Comparison of ENCODE assay signal across 13 mouse cellular contexts in the genomic region with DNA sequence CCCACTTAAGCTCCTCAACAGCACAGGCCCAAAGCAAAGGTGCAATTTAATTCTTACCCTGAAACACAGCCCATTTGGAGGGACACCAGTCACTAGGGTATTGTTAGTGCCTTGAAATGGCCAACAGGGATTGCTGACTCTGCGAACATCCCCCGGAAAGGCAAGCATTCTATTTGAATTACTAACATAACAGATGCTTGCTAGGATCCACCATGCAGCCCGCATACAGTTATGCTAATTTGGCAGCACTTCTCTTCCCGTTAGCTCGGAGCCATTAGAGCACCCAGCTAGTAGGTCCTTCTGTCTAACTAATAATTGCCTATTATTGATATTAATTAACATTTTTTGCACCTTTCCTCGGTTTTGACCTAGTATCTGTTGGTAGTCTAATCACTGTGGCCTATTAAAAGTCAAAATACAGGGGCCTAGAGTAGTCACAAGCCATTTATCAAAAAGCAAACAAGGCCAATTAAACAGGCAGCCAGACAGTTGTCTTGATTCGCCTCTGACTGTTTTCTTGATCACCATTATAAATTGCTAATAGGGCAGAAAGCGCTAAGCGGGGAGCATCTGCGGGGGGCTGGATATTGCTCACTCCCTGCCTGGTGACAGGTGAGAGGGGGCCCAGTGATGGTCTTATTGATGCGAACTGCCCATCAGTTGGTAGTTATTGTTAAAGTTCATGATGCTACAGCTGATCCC.
DNase-seq lines count a peak whose midpoint lies in the region; ATAC-seq and TF ChIP-seq lines count a peak whose summit lies in the region.
"Had no signal": no experiment of that assay in that cellular context is flagged by ENCODE, and none has a peak within 500 bp of the region (broad histone marks: within the 10 kb centered on the region; RNA-seq: fewer than 3 reads in every experiment).

No protein-coding gene starts in this region.

- H3K9me3 ChIP-seq in forebrain, postnatal 0 days (ENCODE audit: low read length), result no peaks in the 10 kb centered on the region
- no peaks in the 10 kb centered on the region for H3K9me3 ChIP-seq in neural tube, embryonic 14.5 days (ENCODE audit: control insufficient read depth, low read length)
- no peaks in the 10 kb centered on the region for H3K9me3 ChIP-seq in lung, postnatal 0 days (ENCODE audit: low read length)

- TF ChIP-seq CTCF in forebrain, postnatal 0 days (IDR thresholded peaks at IDR 0.05; ENCODE audit: low read depth), result no peak
- no peak for TF ChIP-seq CTCF in lung, postnatal 0 days (IDR thresholded peaks at IDR 0.05)

- no peaks in the 10 kb centered on the region for H3K36me3 ChIP-seq in forebrain, postnatal 0 days (ENCODE audit: insufficient read depth)
- no peaks in the 10 kb centered on the region for H3K36me3 ChIP-seq in neural tube, embryonic 14.5 days (ENCODE audit: control insufficient read depth, insufficient read depth, low read length)
- H3K36me3 ChIP-seq in lung, postnatal 0 days (ENCODE audit: insufficient read depth, low read length), result no peaks in the 10 kb centered on the region
- H3K36me3 ChIP-seq: heart, embryonic 13.5 days had no signal

- H3K4me3 ChIP-seq in forebrain, postnatal 0 days (ENCODE audit: low read depth, low read length), result no peak overlapping the region
- H3K4me3 ChIP-seq in neural tube, embryonic 14.5 days (ENCODE audit: low read depth, low read length), result no peak overlapping the region
- no peak overlapping the region for H3K4me3 ChIP-seq in lung, postnatal 0 days (ENCODE audit: low read depth, low read length)
- H3K4me3 ChIP-seq: heart, embryonic 13.5 days had no signal

- H3K27me3 ChIP-seq in forebrain, postnatal 0 days (ENCODE audit: insufficient read depth, low read length), result no peaks in the 10 kb centered on the region
- no peaks in the 10 kb centered on the region for H3K27me3 ChIP-seq in neural tube, embryonic 14.5 days (ENCODE audit: control insufficient read depth, insufficient read depth, low read length)
- no peaks in the 10 kb centered on the region for H3K27me3 ChIP-seq in lung, postnatal 0 days (replicated peaks; ENCODE audit: insufficient read depth, low read length)
- H3K27me3 ChIP-seq: heart, embryonic 13.5 days had no signal

- no peak overlapping the region for H3K9ac ChIP-seq in forebrain, postnatal 0 days
- no peak overlapping the region for H3K9ac ChIP-seq in neural tube, embryonic 14.5 days (replicated peaks; ENCODE audit: low read depth, low read length)
- H3K9ac ChIP-seq in lung, postnatal 0 days (replicated peaks; ENCODE audit: low read depth), result no peak overlapping the region
- H3K9ac ChIP-seq: heart, embryonic 13.5 days had no signal

- WGBS in forebrain, postnatal 0 days, result 10% methylated on average over 11 of the region's 11 CpGs
- 20% methylated on average over 11 of the region's 11 CpGs for WGBS in neural tube, embryonic 14.5 days
- 79% methylated on average over 11 of the region's 11 CpGs for WGBS in lung, postnatal 0 days

- peak; percentile 59; the same call in 1 of the 2 replicates for ATAC-seq in forebrain, postnatal 0 days
- peak; percentile 73 for ATAC-seq in neural tube, embryonic 14.5 days (ENCODE audit: low read depth)
- no peak for ATAC-seq in activated CD4-positive, CD25-positive, alpha-beta regulatory T cell, adult 4 months
- ATAC-seq in lung, postnatal 0 days, result no peak

- peaks cover 14% of the 10 kb centered on the region; the same call in 1 of the 2 replicates for H3K4me1 ChIP-seq in forebrain, postnatal 0 days (ENCODE audit: insufficient read depth)
- H3K4me1 ChIP-seq in neural tube, embryonic 14.5 days (ENCODE audit: control insufficient read depth, insufficient read depth, low read length), result peaks cover 24% of the 10 kb centered on the region; the same call in 1 of the 2 replicates
- H3K4me1 ChIP-seq in lung, postnatal 0 days (ENCODE audit: insufficient read depth, low read depth, low read length), result no peaks in the 10 kb centered on the region
- H3K4me1 ChIP-seq: heart, embryonic 13.5 days had no signal

- TF ChIP-seq EP300 in lung, postnatal 0 days (IDR thresholded peaks at IDR 0.05), result no peak

- no peak overlapping the region for H3K4me2 ChIP-seq in forebrain, postnatal 0 days (ENCODE audit: low read depth)
- no peak overlapping the region for H3K4me2 ChIP-seq in neural tube, embryonic 14.5 days (ENCODE audit: low read depth, low read length)
- no peak overlapping the region for H3K4me2 ChIP-seq in lung, postnatal 0 days (replicated peaks; ENCODE audit: low read depth, low read length)
- H3K4me2 ChIP-seq: heart, embryonic 13.5 days; liver, embryonic 11.5 days had no signal

- H3K27ac ChIP-seq in forebrain, postnatal 0 days (ENCODE audit: low read depth, low read length), result peak overlapping the region; percentile 17
- peak overlapping the region; percentile 60; the same call in 1 of the 2 replicates for H3K27ac ChIP-seq in neural tube, embryonic 14.5 days (ENCODE audit: low read depth, low read length)
- no peak overlapping the region for H3K27ac ChIP-seq in lung, postnatal 0 days (ENCODE audit: low read length)
- H3K27ac ChIP-seq: heart, embryonic 13.5 days had no signal

- intact Hi-C loops in left cerebral cortex, postnatal 4 days (cut with DNase I), result no loop called here
- intact Hi-C loops in left cerebral cortex, postnatal 10 days (cut with DNase I), result no loop called here

- peak; percentile 6 for DNase-seq in left cerebral cortex, postnatal 4 days
- DNase-seq in left cerebral cortex, postnatal 10 days (ENCODE audit: extremely low spot score in 1 of 2, low spot score in 2 of 2), result no peak
- peak; percentile 63 for DNase-seq in forebrain, postnatal 0 days
- DNase-seq in layer of hippocampus, postnatal 14 days (ENCODE audit: low spot score in 2 of 2), result peak; percentile 18 to 75
- no peak for DNase-seq in lung, postnatal 25 days (ENCODE audit: low spot score)
- no peak for DNase-seq in lung, postnatal 0 days (ENCODE audit: low spot score)
- DNase-seq: cerebellum, postnatal 25 days; kidney, postnatal 25 days; lung, postnatal 10 days had no signal

Comparison
In these comparisons a context has a peak if more than half of its experiments do, and no peak if none do; other contexts are left out.
1. DNase-seq: peak in left cerebral cortex, postnatal 4 days (single experiment), forebrain, postnatal 0 days (single experiment) and layer of hippocampus, postnatal 14 days (2 of 2); none in left cerebral cortex, postnatal 10 days (0 of 2), lung, postnatal 25 days (single experiment) and lung, postnatal 0 days (single experiment).
2. ATAC-seq: peak in forebrain, postnatal 0 days (single experiment) and neural tube, embryonic 14.5 days (single experiment); none in activated CD4-positive, CD25-positive, alpha-beta regulatory T cell, adult 4 months (single experiment) and lung, postnatal 0 days (single experiment).